Mouse (Mus musculus) heart, adult 2 months (tissue): Measurements from ENCODE around the gene Hacd4. TPM values are rescaled to one million over a fixed set of nuclear protein-coding genes. Genes with fewer than 3 reads are reported as not detected.

Experiments used
- DNase-seq, 2 experiments: peaks; one replicate each; pipeline ENCODE4 v3.0.0; 2021
- H3K27ac ChIP-seq: fragments of 200-600 bp; 2 replicates; pipeline ENCODE4 v1.8.1; 2022
- H3K27me3 ChIP-seq: fragments of 200-500 bp; 2 replicates; pipeline ENCODE4 v1.6.1; 2012; ENCODE audit warnings: mild to moderate bottlenecking, low read length, inconsistent platforms, mixed read lengths; ENCODE audit not compliant: control insufficient read depth, insufficient read depth
- H3K36me3 ChIP-seq: fragments of 200-500 bp; 2 replicates; pipeline ENCODE4 v1.6.1; 2012; ENCODE audit warnings: low read length, inconsistent platforms; ENCODE audit not compliant: control insufficient read depth, insufficient read depth
- H3K4me1 ChIP-seq: fragments of 200-500 bp; 2 replicates; pipeline ENCODE4 v1.6.1; 2011; ENCODE audit warnings: low read length; ENCODE audit not compliant: control insufficient read depth, insufficient read depth
- H3K4me3 ChIP-seq: fragments of 200-600 bp; 2 replicates; pipeline ENCODE4 v1.8.1; 2022
- H3K79me2 ChIP-seq: fragments of 200-500 bp; replicated peaks from 2 replicates; pipeline ENCODE4 v1.6.1; 2012; ENCODE audit warnings: mild to moderate bottlenecking, inconsistent platforms, low read length, moderate library complexity, mixed read lengths; ENCODE audit not compliant: control insufficient read depth, insufficient read depth
- H3K9ac ChIP-seq: fragments of 200-500 bp; 2 replicates; pipeline ENCODE4 v1.6.1; 2012; ENCODE audit warnings: low read depth, mild to moderate bottlenecking, control low read depth, inconsistent platforms, low read length, mixed read lengths
- CTCF ChIP-seq: fragments of 200-600 bp; IDR thresholded peaks from 2 replicates; pipeline ENCODE4 v1.8.1; 2022; ENCODE audit warnings: antibody characterized with exemption, mild to moderate bottlenecking, moderate library complexity
- EP300 ChIP-seq: fragments of 200-500 bp; IDR thresholded peaks from 2 replicates; pipeline ENCODE4 v1.6.1; 2011; ENCODE audit warnings: low read depth, low read length, control low read depth; ENCODE audit not compliant: insufficient read depth
- POLR2A ChIP-seq: fragments of 200-500 bp; IDR thresholded peaks from 2 replicates; pipeline ENCODE4 v1.6.1; 2011; ENCODE audit warnings: mild to moderate bottlenecking, low read depth, low read length, control low read depth; ENCODE audit not compliant: insufficient read depth
- WGBS: fragments of 180-500 bp; shearing (Covaris S2); methylation state at CpG from one replicate; pipeline ENCODE4 v1.1.7; 2018; 5-methylcytosine and 5-hydroxymethylcytosine counted together
- intact Hi-C: fragments of 180-260 bp; cut with DNase I; formaldehyde crosslinking; loops from one replicate; pipeline ENCODE4 v1.15.1; 2025
- polyA plus RNA-seq: library from polyadenylated mRNA; depleted of rRNA; stranded (reverse); fragments of >200 nt; gene quantifications from 2 replicates; pipeline ENCODE4 v1.2.3, GENCODE M21; 2012
- total RNA-seq, 2 experiments: library from RNA; stranded (reverse); gene quantifications; 2 replicates each; pipeline ENCODE4 v1.2.3; 2021

Hacd4 gene
- total and polyA plus RNA-seq, 3 experiments: 2.9 to 5.4 (median 3.5) TPM

DNA sequence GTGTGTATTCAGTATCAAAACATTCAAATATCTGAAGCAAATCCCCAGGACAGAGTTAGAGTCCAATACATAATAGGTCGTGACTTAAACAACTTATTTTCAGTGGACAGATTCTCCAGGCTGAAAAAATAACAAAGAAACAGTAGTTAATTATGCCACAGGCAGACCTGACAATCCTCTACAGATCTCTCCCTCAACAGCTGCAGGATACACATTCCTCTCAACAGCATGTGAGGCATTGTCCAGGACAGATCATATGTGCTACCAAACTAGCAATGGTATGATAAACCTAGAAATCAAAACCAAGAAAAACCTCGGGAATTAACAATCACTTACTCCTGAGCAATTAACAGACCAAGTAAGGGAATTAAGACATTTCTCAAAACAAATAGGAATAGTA lies 22.6 kb upstream of the Hacd4 start:
- no peaks in the 10 kb centered on the region for H3K27me3 ChIP-seq
- no peak overlapping the region for H3K9ac ChIP-seq

DNA sequence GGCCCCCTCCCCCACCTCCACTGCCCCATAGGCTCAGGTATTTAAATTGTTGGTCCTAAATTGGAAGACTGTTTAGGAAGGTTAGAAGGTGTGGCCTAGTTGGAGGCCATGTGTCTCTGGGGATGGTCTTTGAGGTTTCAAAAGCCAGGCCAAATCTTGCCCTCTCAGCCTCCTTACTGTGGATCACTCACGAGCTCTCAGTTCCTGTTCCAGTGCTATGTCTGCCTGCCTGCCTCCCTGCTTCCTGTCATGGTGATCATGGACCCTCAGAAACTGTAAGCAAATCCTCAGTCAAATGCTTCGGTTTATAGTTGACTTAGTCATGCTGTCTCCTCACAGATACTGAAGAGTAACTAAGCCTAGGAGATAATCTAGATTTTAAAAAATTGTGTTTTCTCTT lies 19.9 kb upstream of the Hacd4 start:
- H3K27me3 ChIP-seq: no peaks in the 10 kb centered on the region
- H3K27ac ChIP-seq: no peak overlapping the region
- 69% methylated on average over 2 of the region's 2 CpGs for WGBS
- no peak overlapping the region for H3K4me3 ChIP-seq
- H3K9ac ChIP-seq: no peak overlapping the region
- no peaks in the 10 kb centered on the region for H3K79me2 ChIP-seq
- TF ChIP-seq EP300 (no peak), POLR2A (no peak), CTCF (no peak)
- no peak for DNase-seq
- H3K36me3 ChIP-seq: no peaks in the 10 kb centered on the region
- intact Hi-C loops: no loop called here
- H3K4me1 ChIP-seq: no peaks in the 10 kb centered on the region

More for the DNA sequence above, 22.6 kb upstream of the Hacd4 start:
- DNase-seq: no peak
- intact Hi-C loops: no loop called here
- WGBS: 47% methylated on average over 2 of the region's 2 CpGs
- H3K79me2 ChIP-seq: no peaks in the 10 kb centered on the region
- no peak overlapping the region for H3K4me3 ChIP-seq
- TF ChIP-seq EP300 (no peak), CTCF (no peak), POLR2A (no peak)
- H3K4me1 ChIP-seq: no peaks in the 10 kb centered on the region
- no peaks in the 10 kb centered on the region for H3K36me3 ChIP-seq
- H3K27ac ChIP-seq: no peak overlapping the region

DNA sequence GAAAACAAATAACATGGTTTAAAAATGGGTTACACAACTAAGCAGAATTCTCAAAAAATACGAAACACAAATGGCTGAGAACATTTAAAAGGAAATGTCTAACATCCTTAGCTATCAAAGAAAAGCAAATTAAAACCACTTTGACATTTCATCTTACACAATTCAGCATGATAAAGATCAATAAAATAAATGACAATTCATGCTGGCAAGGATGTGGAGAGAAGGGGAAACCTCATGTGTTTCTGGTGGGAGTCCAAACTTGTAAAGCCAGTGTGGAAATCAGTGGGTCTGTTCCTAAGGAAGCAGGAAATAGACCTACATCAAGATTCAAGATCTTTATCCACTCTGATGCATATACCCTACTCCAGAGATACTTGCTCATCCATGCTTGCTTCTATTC lies 19.4 kb upstream of the Hacd4 start:
- 68% methylated on average over 1 of the region's 1 CpGs for WGBS
- no peak overlapping the region for H3K4me3 ChIP-seq
- no peak overlapping the region for H3K9ac ChIP-seq
- H3K27ac ChIP-seq: no peak overlapping the region
- no peak for DNase-seq
- H3K79me2 ChIP-seq: no peaks in the 10 kb centered on the region
- no peaks in the 10 kb centered on the region for H3K27me3 ChIP-seq
- no peak for TF ChIP-seq POLR2A
- no peak for TF ChIP-seq EP300
- no peak for TF ChIP-seq CTCF
- no peaks in the 10 kb centered on the region for H3K36me3 ChIP-seq
- no peaks in the 10 kb centered on the region for H3K4me1 ChIP-seq
- intact Hi-C loops: no loop called here

DNA sequence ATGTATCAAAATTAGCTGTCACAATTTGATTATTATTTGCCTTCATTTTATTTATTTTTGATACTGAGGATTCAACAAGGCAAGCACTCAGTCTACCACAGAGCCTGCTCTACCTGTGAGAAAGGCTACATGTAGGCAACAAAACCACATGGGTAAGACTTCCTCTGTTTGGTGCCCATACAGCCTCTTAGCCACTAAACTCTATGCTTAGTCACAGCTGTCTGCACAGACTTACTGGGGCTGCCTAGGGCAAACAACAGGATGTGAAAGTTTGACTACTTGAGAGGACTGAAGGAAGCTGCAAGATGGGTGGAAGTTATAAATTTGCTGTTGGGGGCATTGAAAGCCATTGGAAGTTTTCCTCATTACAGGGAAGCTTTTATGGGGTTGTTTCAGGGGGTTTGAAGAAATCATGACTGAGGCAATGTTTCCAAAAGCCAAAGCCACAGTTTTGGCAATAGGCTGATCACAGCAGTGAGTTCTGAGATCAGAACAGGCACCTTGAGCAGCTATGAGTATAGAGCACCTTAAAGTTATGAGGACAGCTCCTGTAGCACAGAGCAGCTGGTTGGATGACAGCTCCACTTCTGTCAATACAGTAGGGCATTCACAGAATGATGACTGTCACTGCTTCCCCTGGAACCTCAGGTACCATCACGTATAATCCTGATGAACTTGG lies 11.5 kb upstream of the Hacd4 start:
- DNase-seq: no peak
- no peaks in the 10 kb centered on the region for H3K4me1 ChIP-seq
- TF ChIP-seq EP300: no peak
- no peak for TF ChIP-seq POLR2A
- TF ChIP-seq CTCF: no peak
- H3K27ac ChIP-seq: no peak overlapping the region
- no peaks in the 10 kb centered on the region for H3K79me2 ChIP-seq
- H3K27me3 ChIP-seq: no peaks in the 10 kb centered on the region
- H3K4me3 ChIP-seq: no peak overlapping the region
- WGBS: 76% methylated on average over 1 of the region's 1 CpGs
- intact Hi-C loops: no loop called here
- no peak overlapping the region for H3K9ac ChIP-seq
- H3K36me3 ChIP-seq: no peaks in the 10 kb centered on the region

DNA sequence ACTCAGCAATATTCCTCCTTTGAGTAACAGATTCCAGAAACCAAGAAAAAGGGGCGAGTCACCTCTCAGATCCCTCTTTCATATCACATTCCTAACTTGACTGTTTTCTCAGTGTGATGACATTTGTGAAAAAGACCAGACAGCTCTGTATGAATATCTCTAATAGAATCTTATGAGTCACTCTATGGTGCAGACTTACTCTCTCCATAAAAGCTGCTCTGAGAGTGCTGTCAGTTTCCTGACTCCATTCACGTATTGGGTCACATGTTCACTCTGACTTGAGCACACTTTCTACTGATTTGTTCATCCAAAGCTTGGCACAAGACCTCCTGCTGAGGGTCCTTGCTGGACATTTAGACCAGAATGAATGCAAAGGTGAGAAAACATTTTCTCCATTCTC lies 10.2 kb upstream of the Hacd4 start:
- intact Hi-C loops: no loop called here
- TF ChIP-seq EP300 (no peak), CTCF (no peak), POLR2A (no peak)
- DNase-seq: no peak
- no peak overlapping the region for H3K4me3 ChIP-seq
- H3K4me1 ChIP-seq: no peaks in the 10 kb centered on the region
- H3K9ac ChIP-seq: no peak overlapping the region
- H3K27ac ChIP-seq: no peak overlapping the region
- WGBS: 60% methylated on average over 2 of the region's 2 CpGs
- no peaks in the 10 kb centered on the region for H3K79me2 ChIP-seq
- H3K36me3 ChIP-seq: no peaks in the 10 kb centered on the region
- no peaks in the 10 kb centered on the region for H3K27me3 ChIP-seq

DNA sequence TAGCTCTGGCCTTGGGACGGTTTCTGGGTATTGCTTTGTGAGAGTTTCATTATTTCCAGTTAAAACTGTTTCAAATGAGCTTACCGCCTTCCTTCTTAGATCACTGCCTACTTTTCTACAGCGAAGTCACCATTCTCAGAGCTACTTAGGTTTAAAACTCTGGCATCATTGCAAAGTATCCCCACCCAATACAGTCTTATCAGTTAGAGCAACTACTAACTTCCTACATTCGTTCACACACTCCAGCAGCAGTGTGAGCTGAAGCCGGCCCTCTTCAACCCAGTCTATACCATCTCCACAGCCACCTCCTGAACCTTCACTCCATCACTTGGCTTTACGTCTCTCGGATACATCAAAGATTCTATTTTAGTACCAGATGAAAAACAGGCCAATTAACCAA lies 2.1 kb upstream of the Hacd4 start:
- no peak overlapping the region for H3K9ac ChIP-seq
- intact Hi-C loops: loop anchor here (5.0 kb wide), 1 partner anchor 36 kb away; no protein-coding TSS in a partner anchor
- H3K36me3 ChIP-seq: no peaks in the 10 kb centered on the region; the same call in 1 of the 2 replicates
- no peaks in the 10 kb centered on the region for H3K79me2 ChIP-seq
- no peaks in the 10 kb centered on the region for H3K27me3 ChIP-seq
- no peak for TF ChIP-seq CTCF
- TF ChIP-seq EP300: no peak
- TF ChIP-seq POLR2A: no peak
- no peak for DNase-seq
- peaks cover 5% of the 10 kb centered on the region for H3K4me1 ChIP-seq
- no peak overlapping the region for H3K27ac ChIP-seq
- WGBS: 82% methylated on average over 7 of the region's 7 CpGs
- H3K4me3 ChIP-seq: no peak overlapping the region
